Mouse (Mus musculus): Measurements from ENCODE around the gene Lhfpl3. TPM values are rescaled to one million over a fixed set of nuclear protein-coding genes. Genes with fewer than 3 reads are reported as not detected.

Gene Lhfpl3
- polyA plus RNA-seq, 1 experiment from 2014 or later = 0.58 TPM

DNA sequence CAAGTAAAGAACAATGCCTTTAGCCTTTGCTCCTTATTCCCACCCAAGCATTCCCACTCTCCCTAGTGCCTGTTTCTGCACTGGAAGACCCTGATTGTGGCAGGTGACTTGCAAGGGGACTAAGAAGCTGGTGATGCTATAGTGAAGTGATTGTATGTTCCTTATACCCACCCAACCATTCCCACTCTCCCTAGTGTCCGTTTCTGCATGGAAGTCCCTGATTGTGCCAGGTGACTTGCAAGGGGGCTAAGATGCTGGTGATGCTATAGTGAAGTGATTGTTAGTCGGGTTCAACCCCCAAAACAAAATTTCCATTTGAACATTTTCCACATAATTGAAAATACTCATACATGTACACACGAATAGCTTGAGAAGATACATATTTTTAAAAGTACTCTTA lies 151.4 kb downstream of the Lhfpl3 start:
- H3K27me3 ChIP-seq (replicated peaks; ENCODE audit: control insufficient read depth, insufficient read depth, low read length) = no peaks in the 10 kb centered on the region
- H3K4me3 ChIP-seq (ENCODE audit: low read depth, low read length) = no peak overlapping the region
- no peak for DNase-seq (ENCODE audit: low spot score)
- H3K4me1 ChIP-seq (replicated peaks; ENCODE audit: control insufficient read depth, insufficient read depth, low read length) = no peaks in the 10 kb centered on the region
- H3K9me3 ChIP-seq (ENCODE audit: control insufficient read depth, low read length) = no peaks in the 10 kb centered on the region
- no peak overlapping the region for H3K27ac ChIP-seq (ENCODE audit: low read depth, low read length)
- WGBS = 71% methylated on average over 3 of the region's 3 CpGs
- H3K36me3 ChIP-seq (ENCODE audit: control insufficient read depth, insufficient read depth, low read length) = no peaks in the 10 kb centered on the region
- ATAC-seq (replicated peaks; ENCODE audit: low FRiP score) = no peak
- H3K4me2 ChIP-seq = no peak overlapping the region
- H3K9ac ChIP-seq (ENCODE audit: low read depth, low read length) = no peak overlapping the region

GRCm38 (mm10) chr5:22897656-22898289 lies 151.9 kb downstream of the Lhfpl3 start:
- WGBS = 69% methylated on average over 7 of the region's 7 CpGs
- no peak overlapping the region for H3K27ac ChIP-seq (ENCODE audit: low read depth, low read length)
- H3K27me3 ChIP-seq (replicated peaks; ENCODE audit: control insufficient read depth, insufficient read depth, low read length) = no peaks in the 10 kb centered on the region
- H3K4me2 ChIP-seq = no peak overlapping the region
- no peak for ATAC-seq (replicated peaks; ENCODE audit: low FRiP score)
- H3K36me3 ChIP-seq (ENCODE audit: control insufficient read depth, insufficient read depth, low read length) = no peaks in the 10 kb centered on the region
- no peaks in the 10 kb centered on the region for H3K4me1 ChIP-seq (replicated peaks; ENCODE audit: control insufficient read depth, insufficient read depth, low read length)
- no peak for DNase-seq (ENCODE audit: low spot score)
- H3K9me3 ChIP-seq (ENCODE audit: control insufficient read depth, low read length) = no peaks in the 10 kb centered on the region
- H3K9ac ChIP-seq (ENCODE audit: low read depth, low read length) = no peak overlapping the region
- H3K4me3 ChIP-seq (ENCODE audit: low read depth, low read length) = no peak overlapping the region

GRCm38 (mm10) chr5:22898593-22898992 lies 152.7 kb downstream of the Lhfpl3 start:
- Histone ChIP-seq H3K4me3 (ENCODE audit: low read depth, low read length) (no peak overlapping the region), H3K4me2 (no peak overlapping the region), H3K27ac (ENCODE audit: low read depth, low read length) (no peak overlapping the region), H3K36me3 (ENCODE audit: control insufficient read depth, insufficient read depth, low read length) (no peaks in the 10 kb centered on the region), H3K9ac (ENCODE audit: low read depth, low read length) (no peak overlapping the region), H3K4me1 (replicated peaks; ENCODE audit: control insufficient read depth, insufficient read depth, low read length) (no peaks in the 10 kb centered on the region), H3K9me3 (ENCODE audit: control insufficient read depth, low read length) (no peaks in the 10 kb centered on the region), H3K27me3 (replicated peaks; ENCODE audit: control insufficient read depth, insufficient read depth, low read length) (no peaks in the 10 kb centered on the region)
- WGBS = 61% methylated on average over 2 of the region's 2 CpGs
- no peak for DNase-seq (ENCODE audit: low spot score)
- no peak for ATAC-seq (replicated peaks; ENCODE audit: low FRiP score)

DNA sequence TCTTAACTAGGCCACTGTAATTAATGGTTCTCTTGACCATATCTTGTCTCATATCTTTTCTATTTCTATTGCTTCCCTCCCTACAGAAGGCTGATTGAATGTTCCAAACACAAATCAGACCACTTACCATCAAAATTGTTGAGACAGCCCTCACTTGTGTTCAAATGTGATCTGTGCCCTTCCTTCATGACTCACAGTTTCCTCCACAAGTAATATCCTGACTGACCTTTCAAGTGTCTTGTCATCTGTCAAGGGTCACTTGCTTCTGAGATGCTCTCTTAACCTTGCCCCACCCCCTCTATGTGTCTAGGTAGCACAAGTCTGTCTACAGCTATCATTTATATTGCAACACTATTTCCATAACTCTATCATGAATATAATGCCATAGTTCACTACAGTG lies 154.1 kb downstream of the Lhfpl3 start:
- Histone ChIP-seq H3K9ac (ENCODE audit: low read depth, low read length) (no peak overlapping the region), H3K9me3 (ENCODE audit: control insufficient read depth, low read length) (no peaks in the 10 kb centered on the region), H3K4me3 (ENCODE audit: low read depth, low read length) (no peak overlapping the region), H3K27ac (ENCODE audit: low read depth, low read length) (no peak overlapping the region), H3K4me2 (no peak overlapping the region), H3K27me3 (replicated peaks; ENCODE audit: control insufficient read depth, insufficient read depth, low read length) (no peaks in the 10 kb centered on the region), H3K4me1 (replicated peaks; ENCODE audit: control insufficient read depth, insufficient read depth, low read length) (no peaks in the 10 kb centered on the region), H3K36me3 (ENCODE audit: control insufficient read depth, insufficient read depth, low read length) (no peaks in the 10 kb centered on the region)
- DNase-seq (ENCODE audit: low spot score) (no peak), ATAC-seq (replicated peaks; ENCODE audit: low FRiP score) (no peak)

DNA sequence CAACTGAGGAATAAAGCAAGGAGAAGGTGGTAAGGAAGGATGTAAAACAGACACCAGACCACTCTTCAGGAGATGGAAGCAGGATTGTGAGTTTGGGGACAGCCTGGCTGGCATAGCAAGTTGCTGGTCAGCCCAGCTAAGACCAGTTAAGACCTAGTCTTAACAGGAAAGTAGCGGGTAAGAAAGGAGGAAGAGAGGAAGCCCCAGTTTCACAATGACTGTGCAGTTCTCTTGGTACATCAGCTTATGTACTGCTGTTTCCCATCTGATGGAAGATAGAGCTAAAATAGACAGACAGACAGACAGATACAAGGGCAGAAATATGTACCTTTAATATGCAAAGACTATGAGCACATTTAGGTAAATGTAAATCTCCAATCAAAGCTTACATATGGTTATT lies 171.3 kb downstream of the Lhfpl3 start:
- 47% methylated on average over 1 of the region's 1 CpGs for WGBS
- no peak for DNase-seq (ENCODE audit: low spot score)
- no peak overlapping the region for H3K4me2 ChIP-seq
- no peak overlapping the region for H3K9ac ChIP-seq (ENCODE audit: low read depth, low read length)
- no peak overlapping the region for H3K4me3 ChIP-seq (ENCODE audit: low read depth, low read length)
- no peak for ATAC-seq (replicated peaks; ENCODE audit: low FRiP score)
- H3K27me3 ChIP-seq (replicated peaks; ENCODE audit: control insufficient read depth, insufficient read depth, low read length) = no peaks in the 10 kb centered on the region
- H3K4me1 ChIP-seq (replicated peaks; ENCODE audit: control insufficient read depth, insufficient read depth, low read length) = no peaks in the 10 kb centered on the region
- H3K9me3 ChIP-seq (ENCODE audit: control insufficient read depth, low read length) = no peaks in the 10 kb centered on the region
- no peaks in the 10 kb centered on the region for H3K36me3 ChIP-seq (ENCODE audit: control insufficient read depth, insufficient read depth, low read length)
- no peak overlapping the region for H3K27ac ChIP-seq (ENCODE audit: low read depth, low read length)

DNA sequence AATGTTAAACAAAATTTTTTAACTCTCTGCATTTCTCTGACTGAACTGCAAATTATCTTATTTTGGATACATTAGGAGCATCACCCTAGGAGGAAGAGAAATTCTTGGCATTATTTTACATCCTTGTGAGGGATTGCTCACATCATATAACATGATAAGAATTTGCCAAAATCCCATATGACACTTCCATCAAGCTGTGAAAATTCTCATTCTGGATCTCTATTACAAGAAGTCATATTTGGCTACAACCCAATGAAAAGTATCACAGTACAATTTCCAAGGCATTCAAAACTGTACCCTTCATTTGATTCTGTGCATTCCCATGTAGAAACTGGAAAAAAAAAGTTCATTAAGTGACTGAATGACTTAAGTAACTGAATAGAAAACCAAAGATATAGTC lies 180.3 kb downstream of the Lhfpl3 start:
- no peak overlapping the region for H3K4me3 ChIP-seq (ENCODE audit: low read depth, low read length)
- H3K9ac ChIP-seq (ENCODE audit: low read depth, low read length) = no peak overlapping the region
- H3K4me2 ChIP-seq = no peak overlapping the region
- H3K9me3 ChIP-seq (ENCODE audit: control insufficient read depth, low read length) = no peaks in the 10 kb centered on the region
- no peak overlapping the region for H3K27ac ChIP-seq (ENCODE audit: low read depth, low read length)
- H3K4me1 ChIP-seq (replicated peaks; ENCODE audit: control insufficient read depth, insufficient read depth, low read length) = no peaks in the 10 kb centered on the region
- H3K27me3 ChIP-seq (replicated peaks; ENCODE audit: control insufficient read depth, insufficient read depth, low read length) = no peaks in the 10 kb centered on the region
- H3K36me3 ChIP-seq (ENCODE audit: control insufficient read depth, insufficient read depth, low read length) = no peaks in the 10 kb centered on the region
- DNase-seq (ENCODE audit: low spot score) = no peak
- ATAC-seq (replicated peaks; ENCODE audit: low FRiP score) = no peak

DNA sequence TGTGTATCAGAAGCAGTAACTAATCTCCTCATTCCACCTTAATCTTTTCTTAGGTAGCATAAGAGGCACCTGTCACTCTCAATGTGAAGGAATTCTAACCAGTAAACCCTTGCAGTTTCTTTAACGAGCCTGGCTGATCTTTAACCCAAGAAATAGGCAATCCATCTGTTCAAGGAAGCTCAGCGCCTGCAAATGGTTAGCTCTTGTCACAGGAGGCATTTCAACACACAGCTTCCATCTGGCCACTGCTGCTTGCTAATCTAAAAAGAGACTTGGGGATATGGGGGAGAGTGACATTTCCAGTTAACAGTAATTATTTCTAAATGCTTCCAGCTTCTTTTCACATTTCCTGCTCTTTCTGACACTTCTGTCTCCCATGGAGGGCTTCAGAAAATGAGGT lies 182.9 kb downstream of the Lhfpl3 start:
- no peak overlapping the region for H3K9ac ChIP-seq (ENCODE audit: low read depth, low read length)
- no peaks in the 10 kb centered on the region for H3K36me3 ChIP-seq (ENCODE audit: control insufficient read depth, insufficient read depth, low read length)
- ATAC-seq (replicated peaks; ENCODE audit: low FRiP score) = no peak
- no peaks in the 10 kb centered on the region for H3K27me3 ChIP-seq (replicated peaks; ENCODE audit: control insufficient read depth, insufficient read depth, low read length)
- DNase-seq (ENCODE audit: low spot score) = no peak
- H3K4me3 ChIP-seq (ENCODE audit: low read depth, low read length) = no peak overlapping the region
- no peaks in the 10 kb centered on the region for H3K9me3 ChIP-seq (ENCODE audit: control insufficient read depth, low read length)
- 54% methylated on average over 2 of the region's 2 CpGs for WGBS
- no peak overlapping the region for H3K4me2 ChIP-seq
- H3K4me1 ChIP-seq (replicated peaks; ENCODE audit: control insufficient read depth, insufficient read depth, low read length) = no peaks in the 10 kb centered on the region
- H3K27ac ChIP-seq (ENCODE audit: low read depth, low read length) = no peak overlapping the region

DNA sequence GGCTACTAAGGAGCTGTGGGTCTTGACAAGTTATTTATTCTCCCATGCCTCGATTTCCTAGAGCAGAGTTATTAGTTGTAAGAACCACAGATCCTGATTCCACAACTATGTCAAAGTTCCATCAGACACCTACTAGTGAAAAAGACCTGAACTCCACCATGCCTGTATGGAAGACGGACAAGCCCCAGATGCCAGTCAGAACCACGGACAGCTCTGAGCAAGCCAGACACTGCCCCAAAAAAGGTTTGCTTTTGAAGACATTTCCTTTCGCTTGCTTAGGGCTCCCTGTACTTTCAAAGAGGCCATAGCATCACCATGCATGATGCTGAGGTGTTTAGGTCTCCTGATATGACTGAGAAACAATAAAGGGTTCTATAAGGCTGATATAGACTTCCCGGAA lies 197.4 kb downstream of the Lhfpl3 start:
- 53% methylated on average over 5 of the region's 5 CpGs for WGBS
- no peak for DNase-seq (ENCODE audit: low spot score)
- no peak overlapping the region for H3K9ac ChIP-seq (ENCODE audit: low read depth, low read length)
- H3K36me3 ChIP-seq (ENCODE audit: control insufficient read depth, insufficient read depth, low read length) = no peaks in the 10 kb centered on the region
- H3K27me3 ChIP-seq (replicated peaks; ENCODE audit: control insufficient read depth, insufficient read depth, low read length) = no peaks in the 10 kb centered on the region
- no peaks in the 10 kb centered on the region for H3K4me1 ChIP-seq (replicated peaks; ENCODE audit: control insufficient read depth, insufficient read depth, low read length)
- H3K4me3 ChIP-seq (ENCODE audit: low read depth, low read length) = no peak overlapping the region
- no peak overlapping the region for H3K27ac ChIP-seq (ENCODE audit: low read depth, low read length)
- H3K4me2 ChIP-seq = no peak overlapping the region
- H3K9me3 ChIP-seq (ENCODE audit: control insufficient read depth, low read length) = no peaks in the 10 kb centered on the region
- no peak for ATAC-seq (replicated peaks; ENCODE audit: low FRiP score)

- H3K4me3 ChIP-seq (ENCODE audit: low read depth, low read length) = no peak overlapping the region
- DNase-seq (ENCODE audit: low spot score) (no peak), ATAC-seq (replicated peaks; ENCODE audit: low FRiP score) (no peak)
- WGBS = 50% methylated on average over 6 of the region's 6 CpGs
- H3K9ac ChIP-seq (ENCODE audit: low read depth, low read length) = no peak overlapping the region
- no peaks in the 10 kb centered on the region for H3K36me3 ChIP-seq (ENCODE audit: control insufficient read depth, insufficient read depth, low read length)
- no peaks in the 10 kb centered on the region for H3K27me3 ChIP-seq (replicated peaks; ENCODE audit: control insufficient read depth, insufficient read depth, low read length)
- no peak overlapping the region for H3K4me2 ChIP-seq
- no peak overlapping the region for H3K27ac ChIP-seq (ENCODE audit: low read depth, low read length)
- no peaks in the 10 kb centered on the region for H3K9me3 ChIP-seq (ENCODE audit: control insufficient read depth, low read length)
- no peaks in the 10 kb centered on the region for H3K4me1 ChIP-seq (replicated peaks; ENCODE audit: control insufficient read depth, insufficient read depth, low read length)
Measured at GRCm38 (mm10) chr5:22963300-22963699, 217.4 kb downstream of the Lhfpl3 start.

All from liver, embryonic 11.5 days (tissue).